Mouse (Mus musculus) stomach, postnatal 0 days (tissue): ENCODE measurements around the gene Slc2a4. TPM values are rescaled to one million over a fixed set of nuclear protein-coding genes. Genes with fewer than 3 reads are reported as not detected.
A peak's percentile ranks its signal among the peaks of the same experiment; 100 is the strongest.

Experiments
- ATAC-seq: fragments of 200-750 bp; cut with Nextera tagmentation; 2 replicates; pipeline ENCODE4 v1.8.0; 2017; ENCODE audit not compliant: low FRiP score, low TSS enrichment
- DNase-seq: peaks from one replicate; pipeline ENCODE4 v3.0.0-alpha.2; 2016; ENCODE audit warnings: low spot score
- H3K27ac ChIP-seq: fragments of 300-500 bp; sonication (generic); replicated peaks from 2 replicates; pipeline ENCODE4 v1.5.1; 2014; ENCODE audit warnings: mild to moderate bottlenecking, control low read depth
- H3K27me3 ChIP-seq: fragments of 300-500 bp; sonication (generic); 2 replicates; pipeline ENCODE4 v1.6.1; 2014; ENCODE audit warnings: low read length; ENCODE audit not compliant: control insufficient read depth, insufficient read depth
- H3K36me3 ChIP-seq: fragments of 300-500 bp; sonication (generic); 2 replicates; pipeline ENCODE4 v1.6.1; 2014; ENCODE audit warnings: low read length, mixed read lengths; ENCODE audit not compliant: control insufficient read depth, insufficient read depth
- H3K4me1 ChIP-seq: fragments of 300-500 bp; sonication (generic); replicated peaks from 2 replicates; pipeline ENCODE4 v1.6.1; 2014; ENCODE audit warnings: antibody characterized with exemption; ENCODE audit not compliant: control insufficient read depth, insufficient read depth
- H3K4me2 ChIP-seq: fragments of 300-500 bp; sonication (generic); replicated peaks from 2 replicates; pipeline ENCODE4 v1.6.1; 2014; ENCODE audit warnings: low read depth, mild to moderate bottlenecking, control low read depth, moderate library complexity
- H3K4me3 ChIP-seq: fragments of 300-500 bp; sonication (generic); 2 replicates; pipeline ENCODE4 v1.5.1; 2014; ENCODE audit warnings: low read depth, low read length, control low read depth
- H3K9ac ChIP-seq: fragments of 300-500 bp; sonication (generic); 2 replicates; pipeline ENCODE4 v1.6.1; 2014; ENCODE audit warnings: mild to moderate bottlenecking, low read length, control low read depth, mixed read lengths
- H3K9me3 ChIP-seq: fragments of 300-500 bp; sonication (generic); 2 replicates; pipeline ENCODE4 v1.6.1; 2016; ENCODE audit warnings: low read length; ENCODE audit not compliant: control insufficient read depth
- CTCF ChIP-seq: IDR thresholded peaks from 2 replicates; pipeline ENCODE4 v1.5.1; 2016; ENCODE audit warnings: antibody characterized with exemption, low read depth, mild to moderate bottlenecking, moderate library complexity
- EP300 ChIP-seq: optimal IDR thresholded peaks from 2 replicates; pipeline ENCODE3; 2016; ENCODE audit warnings: antibody characterized with exemption
- WGBS: fragments of 180-500 bp; shearing (Covaris S2); extraction: QIAGEN DNeasy Blood & Tissue Kit; methylation state at CpG from one replicate; pipeline ENCODE4 v1.1.7; 2014; 5-methylcytosine and 5-hydroxymethylcytosine counted together
- polyA plus RNA-seq: library from polyadenylated mRNA; unstranded; fragments of >200 nt; fragmentation: Nextera tagmentation; extraction: Ambion mirVana; gene quantifications from 2 replicates; pipeline ENCODE4 v1.2.1, GENCODE M21; 2015

Gene Slc2a4
- 36.4 and 40.5 TPM in 2 replicates for polyA plus RNA-seq

DNA sequence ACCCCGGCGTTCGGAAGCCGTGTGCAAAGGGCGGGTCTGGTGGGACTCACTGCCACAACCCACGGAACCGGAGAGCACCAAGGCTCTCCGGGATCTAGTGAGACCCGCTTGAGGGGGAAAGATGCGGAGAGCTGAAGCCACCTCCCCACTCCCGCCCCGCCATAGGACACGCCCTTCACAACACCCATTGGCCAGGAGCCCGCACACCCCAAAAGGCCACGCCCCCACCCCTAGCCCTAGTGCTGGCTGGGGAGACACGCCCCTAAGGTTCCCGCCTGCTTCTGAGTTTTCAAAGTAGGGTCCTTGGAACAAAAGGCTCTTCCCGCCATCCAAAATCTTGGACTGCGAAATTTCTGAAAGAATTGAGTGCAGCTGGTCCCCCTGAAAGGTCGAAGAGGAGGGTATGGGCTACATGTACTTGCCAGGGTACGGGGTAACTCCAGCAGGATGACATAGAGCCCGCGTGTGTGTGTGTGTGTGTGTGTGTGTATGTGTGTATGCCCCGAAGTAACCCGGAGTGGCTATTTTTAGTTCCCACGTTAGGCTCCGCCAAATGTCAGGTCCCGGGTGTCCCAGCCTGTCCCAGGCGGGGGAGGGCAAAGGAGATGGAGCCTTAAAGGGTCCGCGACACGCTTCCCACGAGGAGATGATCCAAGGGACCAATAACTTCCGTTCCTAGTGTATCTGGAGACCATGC lies at the start of gene Slc2a4:
TSS of gene Slc2a4 (minus strand) at position 123 of the 697 bp plus-strand sequence.
- H3K4me1 ChIP-seq, result no peaks in the 10 kb centered on the region
- H3K4me2 ChIP-seq, result peak within 1 kb of the TSS; percentile 66
- peaks cover 3% of the 10 kb centered on the region; the same call in 1 of the 2 replicates for H3K36me3 ChIP-seq
- under 1% methylated on average over 34 of the region's 34 CpGs for WGBS
- H3K4me3 ChIP-seq, result peak within 1 kb of the TSS; percentile 49
- ATAC-seq, result peak; percentile 91
- H3K27ac ChIP-seq, result peak within 1 kb of the TSS; percentile 89
- TF ChIP-seq EP300 (no peak), CTCF (no peak)
- no peaks in the 10 kb centered on the region for H3K27me3 ChIP-seq
- DNase-seq, result peak; percentile 95
- H3K9me3 ChIP-seq, result no peaks in the 10 kb centered on the region
- H3K9ac ChIP-seq, result peak within 1 kb of the TSS; percentile 63

DNA sequence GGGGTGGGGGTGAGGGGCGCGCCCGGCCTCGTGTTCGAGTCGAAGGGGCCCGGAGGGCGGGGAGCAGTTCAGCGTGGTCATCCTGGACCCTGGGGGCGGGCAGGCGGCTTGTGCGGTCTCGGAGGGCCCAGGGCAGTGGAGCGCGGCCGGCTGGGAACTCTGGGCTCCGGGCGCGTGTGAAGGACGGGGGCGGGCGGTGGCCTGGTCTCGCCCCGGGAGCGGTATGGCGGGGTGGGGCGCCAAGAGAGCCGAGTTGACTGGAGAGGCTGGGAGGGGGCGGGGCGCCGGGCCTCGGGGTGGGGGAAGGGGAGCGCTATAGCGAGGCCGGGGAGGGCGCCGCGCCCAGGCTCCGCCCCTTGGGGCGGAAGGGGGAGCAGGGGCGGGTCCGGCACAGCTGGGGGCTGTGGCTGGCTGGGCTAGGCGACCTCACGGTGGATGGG lies 49.1 kb upstream of the Slc2a4 start:
- Histone ChIP-seq H3K4me1 (no peaks in the 10 kb centered on the region; the same call in 1 of the 2 replicates), H3K4me3 (peak overlapping the region; percentile 92), H3K9ac (peak overlapping the region; percentile 90), H3K36me3 (peaks cover 20% of the 10 kb centered on the region), H3K27me3 (no peaks in the 10 kb centered on the region), H3K27ac (peak overlapping the region; percentile 98), H3K9me3 (no peaks in the 10 kb centered on the region), H3K4me2 (peak overlapping the region; percentile 69)
- under 1% methylated on average over 29 of the region's 44 CpGs for WGBS
- TF ChIP-seq EP300, result no peak
- no peak for TF ChIP-seq CTCF
- DNase-seq, result peak; percentile 97
- peak; percentile 69 for ATAC-seq

DNA sequence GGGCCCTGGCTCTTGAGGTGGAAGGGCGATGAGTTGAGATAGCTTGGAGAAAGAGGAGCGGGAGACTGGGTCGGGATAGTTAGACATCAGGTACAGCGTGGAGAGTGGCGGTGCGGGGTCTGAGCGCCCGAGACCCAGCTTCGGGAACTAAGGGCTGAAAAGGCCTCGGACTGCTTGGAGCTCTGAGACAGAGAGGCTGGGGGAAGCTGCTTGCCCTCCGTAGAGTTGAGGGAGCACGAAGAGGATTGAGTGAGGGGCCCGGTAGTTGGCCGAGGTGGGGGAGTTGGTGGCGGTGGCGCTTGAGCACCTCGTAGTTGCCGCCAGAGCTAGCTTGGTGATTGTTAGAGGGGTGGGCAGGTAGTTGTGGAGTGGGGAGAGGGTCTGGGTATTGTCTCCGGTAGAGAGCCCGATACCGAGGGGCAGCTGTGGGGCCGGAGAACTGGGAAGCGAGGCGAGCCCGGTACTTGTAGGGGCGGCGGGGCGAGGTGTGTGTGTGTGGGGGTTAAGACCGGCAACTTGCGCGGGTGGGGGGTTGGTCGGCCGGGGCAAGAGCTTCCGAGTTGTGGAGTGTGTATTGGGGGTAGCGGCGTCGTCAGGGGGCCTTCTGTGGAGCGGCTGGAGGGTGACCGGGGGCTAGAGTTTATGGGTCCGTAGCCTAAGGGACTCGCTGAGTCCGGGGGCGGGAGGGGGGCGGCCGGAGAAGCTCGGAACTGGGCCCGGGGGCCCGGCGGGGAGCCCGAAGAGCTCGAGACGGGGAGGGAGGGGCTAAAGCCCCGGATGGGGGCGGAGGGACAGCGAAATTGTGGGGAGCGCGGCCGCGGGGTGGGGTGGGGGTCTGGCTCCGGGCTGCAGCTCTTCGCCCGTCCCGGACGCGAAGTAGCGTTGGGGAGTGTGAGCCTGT lies 48.4 kb upstream of the Slc2a4 start:
- no peak for TF ChIP-seq EP300
- no peak for TF ChIP-seq CTCF
- peak; percentile 0; the same call in 1 of the 2 replicates for ATAC-seq

DNA sequence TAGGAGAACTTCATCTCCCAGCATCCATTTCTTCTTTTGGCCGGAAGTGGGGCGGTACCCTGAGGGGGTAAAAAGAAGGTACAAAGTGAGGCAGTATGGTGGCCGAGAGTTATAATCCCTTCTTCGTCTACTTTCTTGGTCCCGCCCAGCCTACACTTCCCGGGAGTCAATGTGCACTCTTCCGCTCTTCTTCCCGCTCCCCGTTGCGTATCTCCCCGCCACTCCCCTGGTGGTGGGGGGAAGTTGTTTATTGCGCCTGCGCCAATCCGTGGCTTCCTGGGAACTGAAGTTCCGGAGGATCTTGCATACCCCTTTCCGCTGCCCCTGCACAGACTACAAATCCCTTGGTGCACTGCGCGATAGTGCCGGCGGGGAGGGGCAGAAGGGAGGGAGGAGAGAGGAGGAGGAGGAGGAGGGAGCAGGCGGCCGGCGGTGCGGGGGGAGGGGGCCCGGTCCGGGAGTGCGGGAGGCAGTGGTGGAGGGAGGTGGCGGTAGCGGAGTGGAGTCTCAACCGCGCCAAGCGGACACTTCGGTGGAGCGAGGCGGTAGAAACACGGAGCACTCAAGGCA lies 47.5 kb upstream of the Slc2a4 start, which contains the start of gene Phf23:
TSS of gene Phf23 (plus strand) at position 387 of the 570 bp plus-strand sequence.
- Histone ChIP-seq H3K9me3 (no peaks in the 10 kb centered on the region), H3K27me3 (no peaks in the 10 kb centered on the region), H3K36me3 (peaks cover 20% of the 10 kb centered on the region), H3K9ac (peak within 1 kb of the TSS; percentile 90), H3K4me3 (peak within 1 kb of the TSS; percentile 92), H3K4me1 (no peaks in the 10 kb centered on the region; the same call in 1 of the 2 replicates), H3K4me2 (peak within 1 kb of the TSS; percentile 69), H3K27ac (peak within 1 kb of the TSS; percentile 98)
- TF ChIP-seq CTCF (peak; percentile 70), EP300 (peak; percentile 74)
- under 1% methylated on average over 29 of the region's 36 CpGs for WGBS
- ATAC-seq, result peak; percentile 85
- DNase-seq, result peak; percentile 99

More for the DNA sequence above, 48.4 kb upstream of the Slc2a4 start:
- H3K27me3 ChIP-seq, result no peaks in the 10 kb centered on the region
- peak overlapping the region; percentile 98 for H3K27ac ChIP-seq
- peak overlapping the region; percentile 92 for H3K4me3 ChIP-seq
- peak overlapping the region; percentile 90 for H3K9ac ChIP-seq
- DNase-seq, result peak; percentile 76
- H3K36me3 ChIP-seq, result peaks cover 20% of the 10 kb centered on the region
- H3K9me3 ChIP-seq, result no peaks in the 10 kb centered on the region
- WGBS, result under 1% methylated on average over 55 of the region's 66 CpGs
- peak overlapping the region; percentile 69 for H3K4me2 ChIP-seq
- H3K4me1 ChIP-seq, result no peaks in the 10 kb centered on the region; the same call in 1 of the 2 replicates

DNA sequence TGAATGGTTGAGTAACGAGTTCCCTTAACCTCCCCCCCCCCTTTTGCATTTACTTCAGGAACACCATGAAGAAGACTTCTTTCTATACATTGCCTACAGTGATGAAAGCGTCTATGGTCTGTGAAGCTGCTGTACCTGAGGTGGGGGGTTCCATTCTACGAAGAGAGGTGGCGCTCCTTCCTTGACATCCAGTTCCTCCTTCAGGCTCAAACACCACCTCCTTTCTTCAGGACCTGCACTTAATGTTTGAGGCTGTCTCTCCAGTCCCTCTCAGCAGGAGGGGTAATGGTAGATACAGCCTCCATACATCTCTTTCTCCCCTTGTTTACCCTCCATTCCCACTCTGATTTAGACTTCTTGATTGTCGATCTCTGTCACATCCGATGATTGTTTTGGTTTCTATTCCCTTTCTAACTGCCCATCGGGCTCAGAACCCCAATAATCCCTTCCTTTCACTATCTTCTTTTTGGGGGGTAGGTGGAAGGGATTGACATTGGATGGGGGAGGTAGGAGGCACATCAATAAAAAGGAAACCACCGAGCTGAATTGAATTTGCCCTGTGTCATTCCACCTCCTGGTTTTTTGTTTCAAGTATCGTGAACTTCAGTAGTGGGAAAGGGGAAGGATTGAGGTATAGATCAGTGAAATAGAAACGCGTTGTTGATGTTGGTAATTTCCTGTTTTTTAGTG lies 46.6 kb upstream of the Slc2a4 start:
- Histone ChIP-seq H3K4me1 (no peaks in the 10 kb centered on the region; the same call in 1 of the 2 replicates), H3K27me3 (no peaks in the 10 kb centered on the region), H3K4me2 (no peak overlapping the region), H3K9me3 (no peaks in the 10 kb centered on the region), H3K4me3 (no peak overlapping the region), H3K27ac (no peak overlapping the region), H3K36me3 (peaks cover 20% of the 10 kb centered on the region), H3K9ac (no peak overlapping the region)
- TF ChIP-seq EP300, result no peak
- TF ChIP-seq CTCF, result peak; percentile 36; the same call in 1 of the 2 replicates
- ATAC-seq (no peak), DNase-seq (no peak)
- 80% methylated on average over 11 of the region's 11 CpGs for WGBS
